Mouse (Mus musculus) hindbrain, embryonic 16.5 days (tissue): ENCODE measurements at regions not wholly inside any gene's neighbourhood (a gene's known extent, or its start where the extent isn't known, plus 50 kb on each side); places are given as distances from the start of the nearest gene placed in this dataset.

Experiments used
- ATAC-seq: fragments of 200-750 bp; cut with Nextera tagmentation; 2 replicates; pipeline ENCODE4 v1.8.0; 2017; ENCODE audit warnings: moderate TSS enrichment, moderate library complexity
- H3K27ac ChIP-seq: fragments of 300-500 bp; sonication (generic); 2 replicates; pipeline ENCODE4 v1.5.1; 2014; ENCODE audit warnings: low read depth, mild to moderate bottlenecking, control low read depth, low read length, moderate library complexity
- H3K27me3 ChIP-seq: fragments of 300-500 bp; sonication (generic); replicated peaks from 2 replicates; pipeline ENCODE4 v1.6.1; 2014; ENCODE audit warnings: low read length; ENCODE audit not compliant: control insufficient read depth, insufficient read depth
- H3K36me3 ChIP-seq: fragments of 300-500 bp; sonication (generic); 2 replicates; pipeline ENCODE4 v1.6.1; 2014; ENCODE audit warnings: mild to moderate bottlenecking, low read length, moderate library complexity, mixed read lengths; ENCODE audit not compliant: control insufficient read depth, insufficient read depth
- H3K4me1 ChIP-seq: fragments of 300-500 bp; sonication (generic); 2 replicates; pipeline ENCODE4 v1.6.1; 2014; ENCODE audit warnings: low read depth, low read length; ENCODE audit not compliant: control insufficient read depth, insufficient read depth
- H3K4me2 ChIP-seq: fragments of 300-500 bp; sonication (generic); 2 replicates; pipeline ENCODE4 v1.6.1; 2014; ENCODE audit warnings: mild to moderate bottlenecking, low read length, control low read depth, moderate library complexity
- H3K4me3 ChIP-seq: fragments of 300-500 bp; sonication (generic); 2 replicates; pipeline ENCODE4 v1.5.1; 2014; ENCODE audit warnings: mild to moderate bottlenecking, low read length, control low read depth, moderate library complexity
- H3K9ac ChIP-seq: fragments of 300-500 bp; sonication (generic); 2 replicates; pipeline ENCODE4 v1.6.1; 2014; ENCODE audit warnings: low read depth, mild to moderate bottlenecking, control low read depth, low read length, moderate library complexity
- H3K9me3 ChIP-seq: fragments of 300-500 bp; sonication (generic); 2 replicates; pipeline ENCODE4 v1.6.1; 2014; ENCODE audit warnings: mild to moderate bottlenecking, low read length, moderate library complexity; ENCODE audit not compliant: control insufficient read depth
- WGBS: fragments of 180-500 bp; shearing (Covaris S2); extraction: QIAGEN DNeasy Blood & Tissue Kit; methylation state at CpG from one replicate; pipeline ENCODE4 v1.1.7; 2014; 5-methylcytosine and 5-hydroxymethylcytosine counted together

- H3K4me1 ChIP-seq: no peaks in the 10 kb centered on the region
These were observed 1621.0 kb upstream of the Flrt2 start for GRCm38 (mm10) chr12:94070940-94071505.

GRCm38 (mm10) chr12:94105582-94106162 is 1586.4 kb upstream of the Flrt2 start:
- Histone ChIP-seq H3K36me3 (no peaks in the 10 kb centered on the region), H3K9ac (no peak overlapping the region)
- 23% methylated on average over 1 of the region's 1 CpGs for WGBS

More at GRCm38 (mm10) chr12:94070940-94071505, 1621.0 kb upstream of the Flrt2 start:
- no peaks in the 10 kb centered on the region for H3K27me3 ChIP-seq
- 86% methylated on average over 2 of the region's 2 CpGs for WGBS
- ATAC-seq: no peak
- no peak overlapping the region for H3K27ac ChIP-seq
- no peaks in the 10 kb centered on the region for H3K9me3 ChIP-seq
- no peak overlapping the region for H3K9ac ChIP-seq
- no peaks in the 10 kb centered on the region for H3K36me3 ChIP-seq
- no peak overlapping the region for H3K4me3 ChIP-seq
- no peak overlapping the region for H3K4me2 ChIP-seq

GRCm38 (mm10) chr12:94150143-94150542 is 1541.9 kb upstream of the Flrt2 start:
- Histone ChIP-seq H3K27me3 (no peaks in the 10 kb centered on the region), H3K9ac (no peak overlapping the region), H3K4me3 (no peak overlapping the region), H3K27ac (no peak overlapping the region), H3K4me2 (no peak overlapping the region), H3K4me1 (no peaks in the 10 kb centered on the region), H3K36me3 (no peaks in the 10 kb centered on the region), H3K9me3 (no peaks in the 10 kb centered on the region)
- ATAC-seq: no peak
- 72% methylated on average over 5 of the region's 5 CpGs for WGBS

More at GRCm38 (mm10) chr12:94105582-94106162, 1586.4 kb upstream of the Flrt2 start:
- no peaks in the 10 kb centered on the region for H3K27me3 ChIP-seq
- H3K9me3 ChIP-seq: no peaks in the 10 kb centered on the region
- no peak for ATAC-seq
- no peaks in the 10 kb centered on the region for H3K4me1 ChIP-seq
- no peak overlapping the region for H3K4me3 ChIP-seq
- no peak overlapping the region for H3K27ac ChIP-seq
- no peak overlapping the region for H3K4me2 ChIP-seq

GRCm38 (mm10) chr12:94155110-94155858 is 1536.7 kb upstream of the Flrt2 start:
- H3K4me2 ChIP-seq: no peak overlapping the region
- H3K9ac ChIP-seq: no peak overlapping the region
- no peaks in the 10 kb centered on the region for H3K27me3 ChIP-seq
- H3K4me1 ChIP-seq: no peaks in the 10 kb centered on the region
- H3K27ac ChIP-seq: no peak overlapping the region
- no peaks in the 10 kb centered on the region for H3K36me3 ChIP-seq
- no peak overlapping the region for H3K4me3 ChIP-seq
- ATAC-seq: no peak
- 76% methylated on average over 12 of the region's 12 CpGs for WGBS
- no peaks in the 10 kb centered on the region for H3K9me3 ChIP-seq

GRCm38 (mm10) chr12:94182358-94182757 is 1509.7 kb upstream of the Flrt2 start:
- Histone ChIP-seq H3K4me3 (no peak overlapping the region), H3K27me3 (no peaks in the 10 kb centered on the region), H3K4me2 (no peak overlapping the region), H3K9ac (no peak overlapping the region), H3K27ac (no peak overlapping the region), H3K4me1 (no peaks in the 10 kb centered on the region), H3K9me3 (no peaks in the 10 kb centered on the region), H3K36me3 (no peaks in the 10 kb centered on the region)
- ATAC-seq: peak; percentile 76
- WGBS: 23% methylated on average over 1 of the region's 1 CpGs

GRCm38 (mm10) chr12:94190620-94191081 is 1501.4 kb upstream of the Flrt2 start:
- Histone ChIP-seq H3K9ac (no peak overlapping the region), H3K27ac (no peak overlapping the region), H3K9me3 (no peaks in the 10 kb centered on the region), H3K4me3 (no peak overlapping the region), H3K4me2 (no peak overlapping the region), H3K4me1 (no peaks in the 10 kb centered on the region), H3K27me3 (no peaks in the 10 kb centered on the region), H3K36me3 (no peaks in the 10 kb centered on the region)
- WGBS: 61% methylated on average over 4 of the region's 4 CpGs
- peak; percentile 42; the same call in 1 of the 2 replicates for ATAC-seq

- H3K9ac ChIP-seq: no peak overlapping the region
- H3K9me3 ChIP-seq: no peaks in the 10 kb centered on the region
- WGBS: 70% methylated on average over 4 of the region's 4 CpGs
- no peaks in the 10 kb centered on the region for H3K4me1 ChIP-seq
- H3K4me2 ChIP-seq: no peak overlapping the region
- no peak for ATAC-seq
- H3K27ac ChIP-seq: no peak overlapping the region
- H3K27me3 ChIP-seq: no peaks in the 10 kb centered on the region
- H3K4me3 ChIP-seq: no peak overlapping the region
- no peaks in the 10 kb centered on the region for H3K36me3 ChIP-seq
These were observed 1474.1 kb upstream of the Flrt2 start for GRCm38 (mm10) chr12:94217906-94218305.

- no peak for ATAC-seq
- 88% methylated on average over 4 of the region's 4 CpGs for WGBS
These were observed 1462.1 kb upstream of the Flrt2 start for GRCm38 (mm10) chr12:94229894-94230293.

GRCm38 (mm10) chr12:94245366-94245765 is 1446.7 kb upstream of the Flrt2 start:
- no peak overlapping the region for H3K9ac ChIP-seq
- no peak for ATAC-seq
- no peak overlapping the region for H3K27ac ChIP-seq
- no peak overlapping the region for H3K4me2 ChIP-seq
- H3K27me3 ChIP-seq: no peaks in the 10 kb centered on the region
- no peaks in the 10 kb centered on the region for H3K36me3 ChIP-seq
- 73% methylated on average over 2 of the region's 2 CpGs for WGBS
- H3K9me3 ChIP-seq: no peaks in the 10 kb centered on the region
- no peak overlapping the region for H3K4me3 ChIP-seq
- H3K4me1 ChIP-seq: no peaks in the 10 kb centered on the region

More at GRCm38 (mm10) chr12:94229894-94230293, 1462.1 kb upstream of the Flrt2 start:
- no peak overlapping the region for H3K4me2 ChIP-seq
- H3K36me3 ChIP-seq: no peaks in the 10 kb centered on the region
- no peak overlapping the region for H3K27ac ChIP-seq
- H3K27me3 ChIP-seq: no peaks in the 10 kb centered on the region
- no peak overlapping the region for H3K4me3 ChIP-seq
- H3K4me1 ChIP-seq: no peaks in the 10 kb centered on the region
- H3K9ac ChIP-seq: no peak overlapping the region
- no peaks in the 10 kb centered on the region for H3K9me3 ChIP-seq
